ENCODE assay signal across 11 mouse cellular contexts in genomic region chr1:22105496-22105895, GRCm38 (mm10).
A peak's percentile ranks its signal among the peaks of the same experiment; 100 is the strongest.
DNase-seq lines count a peak whose midpoint lies in the region; ATAC-seq lines count a peak whose summit lies in the region.
"Had no signal": no experiment of that assay in that cellular context is flagged by ENCODE, and none has a peak within 500 bp of the region (broad histone marks: within the 10 kb centered on the region; RNA-seq: fewer than 3 reads in every experiment).

No protein-coding gene starts in this region.

- no peaks in the 10 kb centered on the region for H3K27me3 ChIP-seq in kidney, embryonic 15.5 days
- H3K27me3 ChIP-seq in midbrain, embryonic 14.5 days (ENCODE audit: control insufficient read depth, insufficient read depth, low read length), result no peaks in the 10 kb centered on the region
- no peaks in the 10 kb centered on the region for H3K27me3 ChIP-seq in midbrain, embryonic 10.5 days (ENCODE audit: low read depth, poor library complexity, severe bottlenecking)
- H3K27me3 ChIP-seq: intestine, embryonic 15.5 days had no signal

- H3K9ac ChIP-seq in kidney, embryonic 15.5 days, result no peak overlapping the region
- no peak overlapping the region for H3K9ac ChIP-seq in midbrain, embryonic 14.5 days (replicated peaks; ENCODE audit: low read length)
- H3K9ac ChIP-seq: intestine, embryonic 15.5 days had no signal

- peak; percentile 2 for DNase-seq in adrenal gland, postnatal 10 days
- DNase-seq in adrenal gland, postnatal 36 days, result no peak
- peak; percentile 4 for DNase-seq in kidney, adult 18-20 months
- DNase-seq in midbrain, embryonic 14.5 days, result peak; percentile 29
- no peak for DNase-seq in midbrain, embryonic 10.5 days (ENCODE audit: low spot score)
- DNase-seq in mesoderm, embryonic 11.5 days (ENCODE audit: low read depth, low spot score), result peak; percentile 10
- no peak for DNase-seq in MN1 (ENCODE audit: low spot score)
- DNase-seq: cerebellum, adult 9-11 months; heart, adult 11 months had no signal

- WGBS in kidney, embryonic 15.5 days, result 54% methylated on average over 3 of the region's 3 CpGs
- WGBS in midbrain, embryonic 14.5 days, result 48% methylated on average over 3 of the region's 3 CpGs
- 53% methylated on average over 3 of the region's 3 CpGs for WGBS in midbrain, embryonic 10.5 days

- no peak overlapping the region for H3K4me3 ChIP-seq in kidney, embryonic 15.5 days (replicated peaks)
- H3K4me3 ChIP-seq in midbrain, embryonic 14.5 days (replicated peaks; ENCODE audit: low read depth, low read length), result no peak overlapping the region
- no peak overlapping the region for H3K4me3 ChIP-seq in midbrain, embryonic 10.5 days
- H3K4me3 ChIP-seq: intestine, embryonic 15.5 days had no signal

- H3K36me3 ChIP-seq in kidney, embryonic 15.5 days, result no peaks in the 10 kb centered on the region
- no peaks in the 10 kb centered on the region for H3K36me3 ChIP-seq in midbrain, embryonic 14.5 days (ENCODE audit: control insufficient read depth, insufficient read depth, low read length)
- no peaks in the 10 kb centered on the region for H3K36me3 ChIP-seq in midbrain, embryonic 10.5 days
- H3K36me3 ChIP-seq: intestine, embryonic 15.5 days had no signal

- H3K4me1 ChIP-seq in kidney, embryonic 15.5 days, result no peaks in the 10 kb centered on the region
- H3K4me1 ChIP-seq in midbrain, embryonic 14.5 days (ENCODE audit: control insufficient read depth, insufficient read depth, low read length), result no peaks in the 10 kb centered on the region
- H3K4me1 ChIP-seq in midbrain, embryonic 10.5 days, result no peaks in the 10 kb centered on the region
- H3K4me1 ChIP-seq: intestine, embryonic 15.5 days had no signal

- H3K27ac ChIP-seq in kidney, embryonic 15.5 days, result no peak overlapping the region
- H3K27ac ChIP-seq in midbrain, embryonic 14.5 days (replicated peaks; ENCODE audit: low read depth, low read length), result no peak overlapping the region
- no peak overlapping the region for H3K27ac ChIP-seq in midbrain, embryonic 10.5 days (replicated peaks)
- H3K27ac ChIP-seq: intestine, embryonic 15.5 days had no signal

- H3K4me2 ChIP-seq in kidney, embryonic 15.5 days, result no peak overlapping the region
- no peak overlapping the region for H3K4me2 ChIP-seq in midbrain, embryonic 14.5 days (ENCODE audit: low read length)
- H3K4me2 ChIP-seq: intestine, embryonic 15.5 days had no signal

- ATAC-seq in kidney, embryonic 15.5 days (replicated peaks; ENCODE audit: low FRiP score), result no peak
- ATAC-seq in midbrain, embryonic 14.5 days (ENCODE audit: low FRiP score, low TSS enrichment), result peak; percentile 55; the same call in 1 of the 2 replicates
- ATAC-seq: intestine, embryonic 15.5 days had no signal

- no peaks in the 10 kb centered on the region for H3K9me3 ChIP-seq in kidney, embryonic 15.5 days (replicated peaks)
- H3K9me3 ChIP-seq in midbrain, embryonic 14.5 days (ENCODE audit: control insufficient read depth, low read length), result no peaks in the 10 kb centered on the region
- no peaks in the 10 kb centered on the region for H3K9me3 ChIP-seq in midbrain, embryonic 10.5 days (replicated peaks)
- H3K9me3 ChIP-seq: intestine, embryonic 15.5 days had no signal

Comparison
In these comparisons a context has a peak if more than half of its experiments do, and no peak if none do; other contexts are left out.
1. DNase-seq: peak in adrenal gland, postnatal 10 days (single experiment), kidney, adult 18-20 months (single experiment), midbrain, embryonic 14.5 days (single experiment) and mesoderm, embryonic 11.5 days (single experiment); none in adrenal gland, postnatal 36 days (0 of 2), midbrain, embryonic 10.5 days (single experiment) and MN1 (single experiment).